ENCODE assay signal across 8 mouse cellular contexts in genomic region chr4:139616276-139617000, GRCm38 (mm10). TPM values are rescaled to one million over a fixed set of nuclear protein-coding genes. Genes with fewer than 3 reads are reported as not detected.
A peak's percentile ranks its signal among the peaks of the same experiment; 100 is the strongest.
DNase-seq lines count a peak whose midpoint lies in the region; ATAC-seq lines count a peak whose summit lies in the region.
"Had no signal": no experiment of that assay in that cellular context is flagged by ENCODE, and none has a peak within 500 bp of the region (broad histone marks: within the 10 kb centered on the region; RNA-seq: fewer than 3 reads in every experiment).

No protein-coding gene starts in this region.

- ATAC-seq in embryonic facial prominence, embryonic 15.5 days (ENCODE audit: insufficient number of reproducible peaks, low FRiP score, low TSS enrichment, low read depth): peak; percentile 76
- ATAC-seq in hindbrain, embryonic 12.5 days (ENCODE audit: low FRiP score): peak; percentile 86
- ATAC-seq in midbrain, embryonic 16.5 days: peak; percentile 38; the same call in 1 of the 2 replicates
- no peak for ATAC-seq in cerebellum, adult (ENCODE audit: insufficient number of reproducible peaks, low FRiP score, low TSS enrichment)

- H3K36me3 ChIP-seq in embryonic facial prominence, embryonic 15.5 days: peaks cover 31% of the 10 kb centered on the region
- H3K36me3 ChIP-seq in hindbrain, embryonic 12.5 days: peaks cover 28% of the 10 kb centered on the region
- peaks cover 14% of the 10 kb centered on the region for H3K36me3 ChIP-seq in midbrain, embryonic 16.5 days (ENCODE audit: control insufficient read depth, insufficient read depth, low read length)

- no peaks in the 10 kb centered on the region for H3K9me3 ChIP-seq in embryonic facial prominence, embryonic 15.5 days (replicated peaks)
- peaks cover 9% of the 10 kb centered on the region; the same call in 1 of the 2 replicates for H3K9me3 ChIP-seq in hindbrain, embryonic 12.5 days (replicated peaks)
- no peaks in the 10 kb centered on the region; the same call in 1 of the 2 replicates for H3K9me3 ChIP-seq in midbrain, embryonic 16.5 days (replicated peaks; ENCODE audit: control insufficient read depth, low read length, poor library complexity, severe bottlenecking)

- WGBS in embryonic facial prominence, embryonic 15.5 days: 18% methylated on average over 24 of the region's 24 CpGs
- 12% methylated on average over 24 of the region's 24 CpGs for WGBS in hindbrain, embryonic 12.5 days
- WGBS in midbrain, embryonic 16.5 days: 9% methylated on average over 24 of the region's 24 CpGs

- H3K27ac ChIP-seq in embryonic facial prominence, embryonic 15.5 days (replicated peaks): peak overlapping the region; percentile 56
- peak overlapping the region; percentile 66; the same call in 1 of the 2 replicates for H3K27ac ChIP-seq in hindbrain, embryonic 12.5 days
- H3K27ac ChIP-seq in midbrain, embryonic 16.5 days (ENCODE audit: low read length): peak overlapping the region; percentile 47; the same call in 1 of the 2 replicates

- peak overlapping the region; percentile 44 for H3K4me2 ChIP-seq in embryonic facial prominence, embryonic 15.5 days (replicated peaks)
- peak overlapping the region; percentile 57 for H3K4me2 ChIP-seq in hindbrain, embryonic 12.5 days (replicated peaks)
- H3K4me2 ChIP-seq in midbrain, embryonic 16.5 days (ENCODE audit: low read length): peak overlapping the region; percentile 52

- peaks cover 18% of the 10 kb centered on the region for H3K4me1 ChIP-seq in embryonic facial prominence, embryonic 15.5 days
- H3K4me1 ChIP-seq in hindbrain, embryonic 12.5 days: peaks cover 18% of the 10 kb centered on the region
- peaks cover 9% of the 10 kb centered on the region; the same call in 1 of the 2 replicates for H3K4me1 ChIP-seq in midbrain, embryonic 16.5 days (ENCODE audit: control insufficient read depth, insufficient read depth, low read length)

- no peak overlapping the region for H3K9ac ChIP-seq in embryonic facial prominence, embryonic 15.5 days
- peak overlapping the region; percentile 62 for H3K9ac ChIP-seq in hindbrain, embryonic 12.5 days
- peak overlapping the region; percentile 58 for H3K9ac ChIP-seq in midbrain, embryonic 16.5 days (ENCODE audit: low read depth, low read length)

- DNase-seq in adrenal gland, postnatal 10 days: peak; percentile 52
- DNase-seq in liver: peak; percentile 80
- peak; percentile 85 for DNase-seq in thymus, postnatal 14 days

- peak overlapping the region; percentile 34 for H3K4me3 ChIP-seq in embryonic facial prominence, embryonic 15.5 days (replicated peaks)
- peak overlapping the region; percentile 43 for H3K4me3 ChIP-seq in hindbrain, embryonic 12.5 days
- H3K4me3 ChIP-seq in midbrain, embryonic 16.5 days (ENCODE audit: low read depth, low read length): peak overlapping the region; percentile 34
- H3K4me3 ChIP-seq: myocyte had no signal

- no peaks in the 10 kb centered on the region for H3K27me3 ChIP-seq in embryonic facial prominence, embryonic 15.5 days
- no peaks in the 10 kb centered on the region for H3K27me3 ChIP-seq in hindbrain, embryonic 12.5 days
- H3K27me3 ChIP-seq in midbrain, embryonic 16.5 days (ENCODE audit: control insufficient read depth, insufficient read depth, low read depth, low read length): no peaks in the 10 kb centered on the region

RNA-seq across cellular contexts. Expression of gene Aldh4a1, which starts 6.2 kb away (rescaled TPM):
- 10 to 100 TPM; 62.7 to 84.6 TPM for total RNA-seq in adrenal gland, postnatal 10 days (2021)
- polyA plus RNA-seq in embryonic facial prominence, embryonic 15.5 days (2015; fragmentation: Nextera tagmentation; extraction: Ambion mirVana): 37.1 and 37.7 TPM in 2 replicates
- 20.6 and 21.4 TPM in 2 replicates for polyA plus RNA-seq in hindbrain, embryonic 12.5 days (2016; fragmentation: Nextera tagmentation; extraction: Ambion mirVana)
- 23.5 and 27.0 TPM in 2 replicates for polyA plus RNA-seq in midbrain, embryonic 16.5 days (2015; fragmentation: Nextera tagmentation; extraction: Ambion mirVana)

RNA-seq across cellular contexts. Expression of gene Gm21969, which starts 13.5 kb away (rescaled TPM):
- total RNA-seq in adrenal gland, postnatal 10 days (2021): not detected
- not detected in 2 replicates for polyA plus RNA-seq in embryonic facial prominence, embryonic 15.5 days (2015; fragmentation: Nextera tagmentation; extraction: Ambion mirVana)
- polyA plus RNA-seq in hindbrain, embryonic 12.5 days (2016; fragmentation: Nextera tagmentation; extraction: Ambion mirVana): not detected in 2 replicates
- polyA plus RNA-seq in midbrain, embryonic 16.5 days (2015; fragmentation: Nextera tagmentation; extraction: Ambion mirVana): not detected in 2 replicates

RNA-seq across cellular contexts. Expression of gene Tas1r2, which starts 36.9 kb away (rescaled TPM):
- not detected for total RNA-seq in adrenal gland, postnatal 10 days (2021)
- polyA plus RNA-seq in embryonic facial prominence, embryonic 15.5 days (2015; fragmentation: Nextera tagmentation; extraction: Ambion mirVana): 0.07 TPM in 1 of 2 replicates, not detected in the other
- not detected in 2 replicates for polyA plus RNA-seq in hindbrain, embryonic 12.5 days (2016; fragmentation: Nextera tagmentation; extraction: Ambion mirVana)
- not detected in 2 replicates for polyA plus RNA-seq in midbrain, embryonic 16.5 days (2015; fragmentation: Nextera tagmentation; extraction: Ambion mirVana)
